Mouse (Mus musculus): ENCODE measurements around the gene Cit.

Cit gene

GRCm38 (mm10) chr5:115958344-115958743 lies 113.3 kb downstream of the Cit start:
- intact Hi-C loops (cut with DNase I): no loop called here

- intact Hi-C loops (cut with DNase I): no loop called here
Measured at GRCm38 (mm10) chr5:115958814-115959213, 113.7 kb downstream of the Cit start.

- intact Hi-C loops (cut with DNase I): no loop called here
Measured at GRCm38 (mm10) chr5:115961809-115962208, 116.7 kb downstream of the Cit start.

GRCm38 (mm10) chr5:115971236-115971635 lies 126.2 kb downstream of the Cit start:
- intact Hi-C loops (cut with DNase I): no loop called here

GRCm38 (mm10) chr5:115975672-115976071 lies 130.6 kb downstream of the Cit start:
- intact Hi-C loops (cut with DNase I): loop anchor here (5.0 kb wide), 1 partner anchor 42 kb away; no protein-coding TSS in a partner anchor

GRCm38 (mm10) chr5:115976446-115976845 lies 131.4 kb downstream of the Cit start:
- intact Hi-C loops (cut with DNase I): loop anchor here (5.0 kb wide), 1 partner anchor 41 kb away; no protein-coding TSS in a partner anchor

- intact Hi-C loops (cut with DNase I): loop anchor here (5.0 kb wide), 1 partner anchor 40 kb away; no protein-coding TSS in a partner anchor
Measured at GRCm38 (mm10) chr5:115977266-115977665, 132.2 kb downstream of the Cit start.

GRCm38 (mm10) chr5:115977757-115978156 lies 132.7 kb downstream of the Cit start:
- intact Hi-C loops (cut with DNase I): loop anchor here (5.0 kb wide), 1 partner anchor 40 kb away; no protein-coding TSS in a partner anchor

- intact Hi-C loops (cut with DNase I): loop anchor here (5.0 kb wide), 1 partner anchor 39 kb away; no protein-coding TSS in a partner anchor
Measured at GRCm38 (mm10) chr5:115978255-115978654, 133.2 kb downstream of the Cit start.

- intact Hi-C loops (cut with DNase I): loop anchor here (5.0 kb wide), 1 partner anchor 38 kb away; no protein-coding TSS in a partner anchor
Measured at GRCm38 (mm10) chr5:115979134-115979696, 134.1 kb downstream of the Cit start.

GRCm38 (mm10) chr5:115980537-115980936 lies 135.5 kb downstream of the Cit start:
- intact Hi-C loops (cut with DNase I): no loop called here

- intact Hi-C loops (cut with DNase I): no loop called here
Measured at GRCm38 (mm10) chr5:115982671-115983373, 137.7 kb downstream of the Cit start.

- intact Hi-C loops (cut with DNase I): no loop called here
Measured at GRCm38 (mm10) chr5:115984392-115984791, 139.3 kb downstream of the Cit start.

- intact Hi-C loops (cut with DNase I): no loop called here
Measured at GRCm38 (mm10) chr5:115985101-115985500, 140.0 kb downstream of the Cit start.

GRCm38 (mm10) chr5:115987284-115987683 lies 142.2 kb downstream of the Cit start:
- intact Hi-C loops (cut with DNase I): no loop called here

GRCm38 (mm10) chr5:115991717-115992116 lies 146.6 kb downstream of the Cit start:
- intact Hi-C loops (cut with DNase I): no loop called here

GRCm38 (mm10) chr5:115994101-115994500 lies 149.0 kb downstream of the Cit start:
- intact Hi-C loops (cut with DNase I): no loop called here

GRCm38 (mm10) chr5:115997376-115997775 lies 152.3 kb downstream of the Cit start:
- intact Hi-C loops (cut with DNase I): no loop called here

- intact Hi-C loops (cut with DNase I): no loop called here
Measured at GRCm38 (mm10) chr5:116003154-116003553, 158.1 kb downstream of the Cit start.

GRCm38 (mm10) chr5:116003825-116004224 lies 158.7 kb downstream of the Cit start:
- intact Hi-C loops (cut with DNase I): no loop called here

- intact Hi-C loops (cut with DNase I): no loop called here
Measured at GRCm38 (mm10) chr5:116004271-116004670, 159.2 kb downstream of the Cit start.

- intact Hi-C loops (cut with DNase I): no loop called here
Measured at GRCm38 (mm10) chr5:116006324-116007099, 161.4 kb downstream of the Cit start.

Data from adrenal gland (tissue).